Mouse (Mus musculus) monocyte, adult 2 months (primary cell): ENCODE measurements around the gene Pum2.

Source experiments
- DNase-seq, 2 experiments: peaks; one replicate each; pipeline ENCODE4 v3.0.0; 2022; ENCODE audit warnings: low spot score in 2 of 2, low read depth in 1 of 2

Gene Pum2

DNA sequence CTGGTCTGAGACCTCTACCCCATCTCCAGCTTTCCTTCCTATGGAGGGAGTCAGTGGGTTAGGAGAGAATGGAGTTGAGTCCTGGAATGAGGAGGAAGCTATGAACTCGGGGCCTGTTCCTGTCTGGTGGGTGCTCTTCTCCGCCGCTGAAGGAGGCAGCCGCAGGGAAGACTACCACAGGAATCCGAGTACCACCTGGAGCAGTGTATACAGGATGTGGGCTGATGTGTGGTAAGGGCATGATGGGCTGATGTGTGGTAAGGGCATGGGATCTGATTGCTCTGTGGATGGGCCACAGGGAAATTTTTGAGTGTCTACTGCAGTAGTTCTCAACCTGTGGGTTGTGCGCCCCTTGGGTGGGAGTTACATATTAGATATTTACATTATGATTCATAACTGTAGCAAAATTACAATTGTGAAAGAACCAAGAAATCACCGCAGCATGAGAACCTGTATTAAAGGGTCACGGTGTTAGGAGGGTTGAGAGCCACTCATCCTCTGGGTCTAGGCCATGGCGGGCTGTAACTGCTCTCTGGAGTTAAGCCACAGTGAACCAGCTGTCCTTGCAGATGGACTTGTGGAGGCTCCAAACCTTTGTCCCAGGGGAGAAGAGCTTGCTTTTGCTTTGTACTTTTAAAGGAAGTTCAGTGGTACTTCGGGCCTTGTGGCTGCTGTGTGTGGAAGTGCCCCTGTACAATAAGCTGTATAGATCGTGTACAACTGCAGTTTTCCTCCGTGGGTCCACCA, 113.2 kb downstream of the Pum2 start:
- DNase-seq = no peak

DNA sequence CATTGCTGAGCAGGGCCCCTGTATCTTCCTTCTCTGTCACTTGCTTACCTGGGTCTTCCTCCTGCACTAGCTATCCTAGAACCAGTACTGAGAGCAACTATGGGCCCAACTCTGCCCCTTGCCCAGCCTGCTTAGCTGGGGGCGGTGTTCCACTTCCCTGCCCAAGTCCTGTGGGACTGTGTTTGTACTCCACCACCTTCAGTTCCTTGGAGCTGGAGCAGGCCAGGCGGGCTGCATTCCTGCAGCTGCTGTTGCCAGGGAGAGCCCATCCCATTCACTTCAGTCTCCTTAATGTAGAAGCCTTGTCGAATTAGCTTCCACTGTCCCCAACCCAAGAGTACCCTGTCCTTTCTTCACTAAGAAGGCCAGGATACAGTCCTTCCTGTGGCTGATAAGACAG, 114.5 kb downstream of the Pum2 start:
- no peak for DNase-seq

DNA sequence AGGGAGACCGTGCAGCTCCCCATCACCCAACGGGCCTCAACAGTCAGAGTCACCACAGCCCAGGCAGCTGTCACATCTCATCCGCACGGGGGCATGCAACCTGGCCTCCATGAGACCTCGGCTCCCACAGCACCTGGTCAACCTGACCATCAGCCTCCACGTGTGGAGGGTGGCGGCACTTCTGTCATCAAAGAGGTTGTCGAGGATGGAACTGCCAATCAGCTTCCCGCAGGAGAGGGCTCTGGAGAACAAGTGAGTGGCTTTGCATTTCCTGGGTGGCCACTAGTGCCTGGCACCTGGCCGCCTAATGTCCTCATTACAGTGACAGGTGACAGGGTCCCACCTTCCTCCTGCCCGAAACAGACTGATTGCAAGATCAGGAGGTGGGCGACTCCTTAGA, 116.7 kb downstream of the Pum2 start:
- DNase-seq = no peak

DNA sequence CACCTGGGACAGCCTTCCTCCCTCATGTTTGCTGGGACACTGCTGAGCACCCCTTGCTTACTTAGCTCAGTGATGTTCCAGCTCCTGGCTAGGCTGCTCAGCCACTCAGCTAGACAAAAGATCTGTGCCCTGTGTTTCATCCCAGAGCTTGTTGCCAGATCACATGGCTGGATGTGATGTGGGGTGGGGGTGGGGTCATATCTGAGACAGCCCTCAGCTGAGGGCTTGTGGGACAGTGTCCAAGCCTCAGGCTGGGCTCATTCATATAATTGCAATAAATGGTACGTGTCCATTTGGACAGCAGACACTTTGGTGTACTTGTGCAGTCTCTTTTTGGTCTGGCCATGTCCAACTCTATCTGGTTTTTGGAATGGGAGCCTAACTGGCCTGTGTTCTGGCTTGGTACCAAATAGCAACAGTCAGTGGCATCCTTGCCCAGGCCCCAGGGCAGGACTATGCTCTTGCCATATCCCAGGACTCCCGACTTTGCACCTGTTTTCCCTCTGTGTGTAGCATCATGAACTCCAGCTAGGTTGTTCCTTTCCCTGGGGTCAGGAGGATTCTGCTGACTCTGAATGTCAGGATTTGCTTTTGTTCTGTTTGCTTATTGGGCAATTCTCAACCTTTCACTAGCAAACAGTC, 119.6 kb downstream of the Pum2 start:
- DNase-seq = no peak

DNA sequence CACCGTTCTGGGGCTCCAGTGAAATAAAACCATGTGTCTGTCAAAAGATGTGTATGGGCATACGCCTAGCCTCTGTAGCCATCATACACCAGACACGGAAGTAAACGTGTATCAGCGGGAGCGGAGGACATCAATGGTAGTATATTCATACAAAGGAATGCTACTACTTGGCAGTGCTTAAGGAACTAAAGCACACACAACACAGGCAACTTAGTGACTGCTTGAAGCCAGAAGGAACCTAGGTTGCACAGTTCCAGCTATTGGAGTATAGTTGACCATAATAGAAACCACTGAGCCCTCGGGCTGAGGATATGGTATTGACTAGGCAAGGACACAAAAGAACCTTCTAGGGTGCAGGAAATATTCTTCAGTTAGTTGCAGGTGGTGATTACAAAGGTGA, 124.0 kb downstream of the Pum2 start:
- DNase-seq = no peak

DNA sequence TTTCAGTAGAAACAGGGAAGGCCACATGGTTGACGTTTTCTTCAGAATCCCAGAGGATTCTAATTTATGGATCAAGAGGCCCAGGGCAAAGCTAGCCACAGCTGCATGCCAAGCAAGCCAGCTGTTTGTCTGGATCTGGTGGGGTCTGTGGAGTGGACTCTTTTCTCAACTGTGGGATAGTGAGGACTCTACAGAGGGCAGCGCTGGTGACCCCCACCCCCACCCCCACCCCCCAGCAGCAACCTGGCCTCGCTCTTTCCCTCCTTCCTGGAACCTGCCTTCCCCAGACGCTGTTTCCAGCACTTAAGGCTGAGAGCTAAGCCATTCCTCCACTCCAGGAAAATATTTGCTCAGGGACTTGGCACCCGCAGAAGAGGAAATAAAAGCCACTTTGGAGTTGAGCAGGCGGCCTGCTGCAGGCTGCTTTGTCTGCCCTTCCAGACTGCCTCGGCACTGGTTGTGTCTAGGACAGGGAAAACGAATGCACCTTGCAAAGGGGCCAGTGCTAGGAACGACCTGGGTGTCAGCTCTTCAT, 124.6 kb downstream of the Pum2 start:
- DNase-seq = no peak
